Mouse (Mus musculus) CH12.LX (cell line): ENCODE measurements at regions not wholly inside any gene's neighbourhood (a gene's known extent, or its start where the extent isn't known, plus 50 kb on each side); places are given as distances from the start of the nearest gene placed in this dataset.

Experiments
- DNase-seq: peaks from one replicate; pipeline ENCODE4 v3.0.0-alpha.2; 2013; ENCODE audit errors: extremely low read depth
- H3K27ac ChIP-seq: 2 replicates; pipeline ENCODE4 v1.5.1; 2012; ENCODE audit warnings: low read depth, mild to moderate bottlenecking, control low read depth, moderate library complexity; ENCODE audit not compliant: insufficient read depth
- H3K27me3 ChIP-seq: replicated peaks from 2 replicates; pipeline ENCODE3; 2012; ENCODE audit warnings: inconsistent platforms
- H3K36me3 ChIP-seq, 2 experiments: replicated peaks in 1 of 2; 2 replicates each; pipeline versions ENCODE3 to v1.6.1; 2012; ENCODE audit warnings: inconsistent platforms in 1 of 2, low read length in 1 of 2, mild to moderate bottlenecking in 1 of 2, mixed read lengths in 1 of 2, moderate library complexity in 1 of 2; ENCODE audit not compliant: control insufficient read depth in 1 of 2, insufficient read depth in 1 of 2
- H3K4me1 ChIP-seq, 2 experiments: 2 replicates each; pipeline ENCODE4 v1.6.1; 2012; ENCODE audit warnings: inconsistent platforms in 1 of 2, moderate library complexity in 1 of 2; ENCODE audit not compliant: insufficient read depth in 2 of 2, control insufficient read depth in 1 of 2
- H3K4me2 ChIP-seq: 2 replicates; pipeline ENCODE4 v1.6.1; 2012; ENCODE audit warnings: low read depth, mild to moderate bottlenecking, control low read depth; ENCODE audit not compliant: poor library complexity, insufficient read depth, severe bottlenecking
- H3K4me3 ChIP-seq, 3 experiments: fragments of 150-350 bp in 1 of 3; sonication (generic) in 1 of 3; replicated peaks in 1 of 3; 2 replicates each; pipeline versions ENCODE3 to v1.5.1; 2011 to 2012; ENCODE audit warnings: low read depth in 2 of 3, low read length in 2 of 3, mild to moderate bottlenecking in 2 of 3, moderate library complexity in 2 of 3, control low read depth in 1 of 3, improper control_type of control experiment in 1 of 3, inconsistent platforms in 1 of 3, mixed read lengths in 1 of 3; ENCODE audit not compliant: poor library complexity in 1 of 3
- H3K79me2 ChIP-seq: replicated peaks from 2 replicates; pipeline ENCODE4 v1.6.1; 2012; ENCODE audit warnings: mild to moderate bottlenecking, moderate library complexity; ENCODE audit not compliant: control insufficient read depth, poor library complexity, insufficient read depth, severe bottlenecking; ENCODE audit errors: extremely low read depth
- H3K9ac ChIP-seq: 2 replicates; pipeline ENCODE4 v1.6.1; 2012; ENCODE audit warnings: low read depth, mild to moderate bottlenecking, control low read depth, moderate library complexity; ENCODE audit not compliant: insufficient read depth
- H3K9me3 ChIP-seq: replicated peaks from 2 replicates; pipeline ENCODE3; 2012; ENCODE audit warnings: low read length, inconsistent platforms, mixed read lengths
- BHLHE40 ChIP-seq: IDR thresholded peaks from 2 replicates; pipeline ENCODE4 v1.6.1; 2011; ENCODE audit warnings: mild to moderate bottlenecking, low read depth, low read length, improper control_type of control experiment
- CHD2 ChIP-seq: IDR thresholded peaks from 2 replicates; pipeline ENCODE4 v1.6.1; 2011; ENCODE audit warnings: low read length, improper control_type of control experiment
- CTCF ChIP-seq, 2 experiments: IDR thresholded peaks in 1 of 2; conservative IDR thresholded peaks in 1 of 2; 2 replicates each; pipeline ENCODE4 v1.5.1; 2011 to 2012; ENCODE audit warnings: low read depth in 2 of 2, low read length in 2 of 2, improper control_type of control experiment in 1 of 2, inconsistent platforms in 1 of 2, mild to moderate bottlenecking in 1 of 2, moderate library complexity in 1 of 2
- E2F4 ChIP-seq: IDR thresholded peaks from 2 replicates; pipeline ENCODE4 v1.6.1; 2011; ENCODE audit warnings: low read depth, low read length, improper control_type of control experiment; ENCODE audit not compliant: insufficient replicate concordance
- EP300 ChIP-seq: IDR thresholded peaks from 2 replicates; pipeline ENCODE4 v1.6.1; 2011; ENCODE audit warnings: low read length, improper control_type of control experiment
- ETS1 ChIP-seq: conservative IDR thresholded peaks from 2 replicates; pipeline ENCODE4 v1.6.1; 2012; ENCODE audit warnings: low read depth, mild to moderate bottlenecking, inconsistent platforms, low read length, improper control_type of control experiment, moderate library complexity
- HCFC1 ChIP-seq: IDR thresholded peaks from 2 replicates; pipeline ENCODE4 v1.6.1; 2012; ENCODE audit warnings: low read depth, mild to moderate bottlenecking, inconsistent platforms, low read length, improper control_type of control experiment
- IRF4 ChIP-seq: IDR thresholded peaks from 2 replicates; pipeline ENCODE4 v1.6.1; 2014; ENCODE audit warnings: low read depth, mild to moderate bottlenecking, inconsistent platforms, low read length, improper control_type of control experiment
- JUND ChIP-seq: conservative IDR thresholded peaks from 2 replicates; pipeline ENCODE4 v1.6.1; 2011; ENCODE audit warnings: low read depth, low read length, improper control_type of control experiment
- MAX ChIP-seq: IDR thresholded peaks from 2 replicates; pipeline ENCODE4 v1.6.1; 2011; ENCODE audit warnings: low read length, improper control_type of control experiment
- MAZ ChIP-seq: IDR thresholded peaks from 2 replicates; pipeline ENCODE4 v1.6.1; 2012; ENCODE audit warnings: low read depth, mild to moderate bottlenecking, inconsistent platforms, low read length, improper control_type of control experiment, moderate library complexity
- MEF2A ChIP-seq: IDR thresholded peaks from 2 replicates; pipeline ENCODE4 v1.6.1; 2014; ENCODE audit warnings: low read depth, mild to moderate bottlenecking, inconsistent platforms, low read length, improper control_type of control experiment, borderline replicate concordance
- NELFE ChIP-seq: IDR thresholded peaks from 2 replicates; pipeline ENCODE4 v1.6.1; 2011; ENCODE audit warnings: low read depth, low read length, improper control_type of control experiment
- NRF1 ChIP-seq: IDR thresholded peaks from 2 replicates; pipeline ENCODE4 v1.6.1; 2014; ENCODE audit warnings: low read depth, mild to moderate bottlenecking, inconsistent platforms, low read length, improper control_type of control experiment, moderate library complexity
- POLR2A ChIP-seq: IDR thresholded peaks from 2 replicates; pipeline ENCODE4 v1.6.1; 2011; ENCODE audit warnings: low read depth, mild to moderate bottlenecking, improper control_type of control experiment, low read length
- RAD21 ChIP-seq: IDR thresholded peaks from 2 replicates; pipeline ENCODE4 v1.6.1; 2011; ENCODE audit warnings: low read depth, mild to moderate bottlenecking, low read length, improper control_type of control experiment, moderate library complexity
- RCOR1 ChIP-seq: conservative IDR thresholded peaks from 2 replicates; pipeline ENCODE4 v1.6.1; 2012; ENCODE audit warnings: low read depth, mild to moderate bottlenecking, inconsistent platforms, low read length, improper control_type of control experiment
- TCF12 ChIP-seq: IDR thresholded peaks from 2 replicates; pipeline ENCODE4 v1.6.1; 2014; ENCODE audit warnings: low read depth, mild to moderate bottlenecking, inconsistent platforms, low read length, improper control_type of control experiment
- UBTF ChIP-seq: IDR thresholded peaks from 2 replicates; pipeline ENCODE4 v1.6.1; 2012; ENCODE audit warnings: low read depth, mild to moderate bottlenecking, inconsistent platforms, low read length, improper control_type of control experiment, moderate library complexity
- USF2 ChIP-seq: conservative IDR thresholded peaks from 2 replicates; pipeline ENCODE4 v1.6.1; 2011; ENCODE audit warnings: low read depth, low read length, improper control_type of control experiment
- ZC3H11A ChIP-seq: IDR thresholded peaks from 2 replicates; pipeline ENCODE4 v1.6.1; 2012; ENCODE audit warnings: low read depth, mild to moderate bottlenecking, inconsistent platforms, low read length, improper control_type of control experiment
- ZKSCAN1 ChIP-seq: IDR thresholded peaks from 2 replicates; pipeline ENCODE4 v1.6.1; 2012; ENCODE audit warnings: low read depth, inconsistent platforms, low read length, improper control_type of control experiment, borderline replicate concordance
- ZMIZ1 ChIP-seq: IDR thresholded peaks from 2 replicates; pipeline ENCODE4 v1.6.1; 2012; ENCODE audit warnings: low read depth, mild to moderate bottlenecking, inconsistent platforms, low read length, improper control_type of control experiment
- ZNF384 ChIP-seq: IDR thresholded peaks from 2 replicates; pipeline ENCODE4 v1.6.1; 2012; ENCODE audit warnings: low read depth, low read length, improper control_type of control experiment, inconsistent platforms
- dilution Hi-C: fragments of 300-500 bp; cut with MboI; formaldehyde crosslinking; loops from 2 replicates; pipeline ENCODE4 v1.14.3; 2020; ENCODE audit warnings: low sequenced_read_pairs; ENCODE audit not compliant: extremely low pct_unique_long_range_greater_than_20kb, extremely low pct_ligation_motif_present
- in situ Hi-C: fragments of 300-500 bp; cut with MboI; formaldehyde crosslinking; loops from 3 replicates; pipeline ENCODE4 v1.14.3; 2019; ENCODE audit warnings: low sequenced_read_pairs, low pct_ligation_motif_present, low pct_unique_long_range_greater_than_20kb, mixed read lengths

GRCm38 (mm10) chr10:71713456-71713855 is 365.9 kb downstream of the Ipmk start:
- Histone ChIP-seq H3K4me3 (no peak overlapping the region), H3K27ac (no peak overlapping the region), H3K4me2 (no peak overlapping the region), H3K36me3 (no peaks in the 10 kb centered on the region), H3K9me3 (peaks cover 20% of the 10 kb centered on the region)
- dilution Hi-C loops: no loop called here
- TF ChIP-seq MAX: no peak
- no peak for TF ChIP-seq MAZ
- no peak for TF ChIP-seq RAD21
- TF ChIP-seq BHLHE40: no peak
- no peak for TF ChIP-seq ETS1
- no peak for TF ChIP-seq IRF4
- no peak for TF ChIP-seq JUND
- no peak for TF ChIP-seq POLR2A
- no peak for TF ChIP-seq ZKSCAN1
- TF ChIP-seq RCOR1: no peak
- TF ChIP-seq, all 38 proteins: peak for 0
- DNase-seq: no peak
- in situ Hi-C loops: no loop called here
- no peak overlapping the region for H3K9ac ChIP-seq
- no peaks in the 10 kb centered on the region for H3K27me3 ChIP-seq
- H3K79me2 ChIP-seq: no peaks in the 10 kb centered on the region
- no peaks in the 10 kb centered on the region for H3K4me1 ChIP-seq

- in situ Hi-C loops: no loop called here
- Histone ChIP-seq H3K36me3 (no peaks in the 10 kb centered on the region), H3K4me1 (no peaks in the 10 kb centered on the region)
- TF ChIP-seq JUND: no peak
- TF ChIP-seq NRF1: no peak
- TF ChIP-seq, all 38 proteins: peak for 0
- no peak for DNase-seq
- dilution Hi-C loops: no loop called here
- H3K4me3 ChIP-seq: no peak overlapping the region
- H3K9ac ChIP-seq: no peak overlapping the region
- no peaks in the 10 kb centered on the region for H3K27me3 ChIP-seq
- H3K4me2 ChIP-seq: no peak overlapping the region
- H3K27ac ChIP-seq: no peak overlapping the region
- peaks cover 17% of the 10 kb centered on the region for H3K9me3 ChIP-seq
- H3K79me2 ChIP-seq: no peaks in the 10 kb centered on the region
Observed at GRCm38 (mm10) chr10:71727746-71728145, 380.2 kb downstream of the Ipmk start.

GRCm38 (mm10) chr10:71733821-71734220 is 386.3 kb downstream of the Ipmk start:
- in situ Hi-C loops: no loop called here
- Histone ChIP-seq H3K27me3 (no peaks in the 10 kb centered on the region), H3K4me3 (no peak overlapping the region), H3K27ac (no peak overlapping the region)
- no peak for TF ChIP-seq MEF2A
- TF ChIP-seq EP300: no peak
- no peak for TF ChIP-seq ZC3H11A
- no peak for TF ChIP-seq ZMIZ1
- TF ChIP-seq POLR2A: no peak
- no peak for TF ChIP-seq CTCF (conservative IDR thresholded peaks at IDR 0.05 in 1 of 2, IDR thresholded peaks at IDR 0.05 in 1 of 2; ENCODE audit: low read depth in 2 of 2, low read length in 2 of 2)
- no peak for TF ChIP-seq MAX
- no peak for TF ChIP-seq ZKSCAN1
- no peak for TF ChIP-seq HCFC1
- no peak for TF ChIP-seq E2F4
- TF ChIP-seq UBTF: no peak
- no peak for TF ChIP-seq CHD2
- no peak for TF ChIP-seq ZNF384
- TF ChIP-seq TCF12: no peak
- no peak for TF ChIP-seq ETS1
- no peak for TF ChIP-seq NELFE
- TF ChIP-seq USF2: no peak
- TF ChIP-seq JUND: no peak
- TF ChIP-seq, all 38 proteins: peak for 0
- Histone ChIP-seq H3K36me3 (no peaks in the 10 kb centered on the region), H3K9me3 (peaks cover 11% of the 10 kb centered on the region), H3K4me2 (no peak overlapping the region), H3K9ac (no peak overlapping the region), H3K79me2 (no peaks in the 10 kb centered on the region), H3K4me1 (no peaks in the 10 kb centered on the region; a peak in 1 of 4 replicates)
- dilution Hi-C loops: no loop called here
- no peak for DNase-seq
